In the genomic region with DNA sequence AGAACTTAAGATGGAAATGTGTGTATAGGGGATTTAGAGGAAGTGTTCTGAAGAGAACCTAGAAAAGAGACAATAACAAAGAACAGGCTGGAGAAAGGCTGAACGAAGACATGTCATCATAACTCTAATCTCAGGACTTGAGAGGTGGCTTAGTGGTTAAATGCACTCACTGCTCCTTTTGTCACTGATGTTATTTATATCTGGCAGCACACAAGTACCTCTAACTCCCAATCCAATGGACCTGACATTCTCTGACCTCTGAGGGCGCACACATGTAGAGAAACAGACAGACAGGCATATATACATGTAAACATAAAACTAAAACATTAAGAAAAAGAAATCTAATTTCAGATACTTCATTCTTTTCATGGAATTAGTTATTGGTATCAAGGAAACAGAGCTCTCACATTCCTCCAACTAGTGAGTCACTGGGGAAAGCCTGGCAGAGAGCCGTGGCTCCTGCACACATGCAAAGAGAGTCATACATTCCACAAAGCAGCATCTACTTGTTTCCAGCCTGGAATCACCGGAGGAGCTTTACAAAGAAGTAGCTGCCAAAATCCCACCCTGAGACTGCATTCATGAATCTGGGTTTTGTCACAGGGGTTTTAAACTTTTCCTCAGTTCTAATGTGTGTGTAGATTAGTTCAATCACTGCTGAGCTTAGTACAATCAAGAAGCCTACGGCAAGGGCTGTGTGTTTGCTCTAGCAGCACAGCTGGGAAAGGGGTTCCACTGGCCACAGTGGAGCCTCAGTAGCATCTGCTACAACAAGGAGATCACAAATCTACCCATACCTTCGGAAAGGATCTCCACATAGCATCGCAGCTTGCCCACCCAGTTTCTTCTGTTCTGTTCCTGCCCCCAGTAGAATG, we compare ENCODE assay signal across 10 mouse cellular contexts.
DNase-seq lines count a peak whose midpoint lies in the region; ATAC-seq and TF ChIP-seq lines count a peak whose summit lies in the region.
"Had no signal": no experiment of that assay in that cellular context is flagged by ENCODE, and none has a peak within 500 bp of the region (broad histone marks: within the 10 kb centered on the region; RNA-seq: fewer than 3 reads in every experiment).

No protein-coding gene starts in this region.

- no peak overlapping the region for H3K9ac ChIP-seq in heart, embryonic 16.5 days (ENCODE audit: low read length)
- no peak overlapping the region for H3K9ac ChIP-seq in limb, embryonic 14.5 days (ENCODE audit: low read depth, low read length, severe bottlenecking)
- no peak overlapping the region for H3K9ac ChIP-seq in midbrain, embryonic 13.5 days (replicated peaks)
- H3K9ac ChIP-seq: liver, embryonic 14.5 days had no signal

- no peaks in the 10 kb centered on the region for H3K27me3 ChIP-seq in heart, embryonic 16.5 days (ENCODE audit: control insufficient read depth, insufficient read depth, low read length)
- H3K27me3 ChIP-seq in limb, embryonic 14.5 days (ENCODE audit: control insufficient read depth, insufficient read depth, low read length): no peaks in the 10 kb centered on the region
- no peaks in the 10 kb centered on the region for H3K27me3 ChIP-seq in midbrain, embryonic 13.5 days
- H3K27me3 ChIP-seq: CH12.LX had no signal

- H3K4me3 ChIP-seq in heart, embryonic 16.5 days (ENCODE audit: low read length): no peak overlapping the region
- no peak overlapping the region for H3K4me3 ChIP-seq in limb, embryonic 14.5 days (replicated peaks; ENCODE audit: low read length)
- H3K4me3 ChIP-seq in midbrain, embryonic 13.5 days (replicated peaks): no peak overlapping the region

- H3K36me3 ChIP-seq in heart, embryonic 16.5 days (ENCODE audit: control insufficient read depth, insufficient read depth): no peaks in the 10 kb centered on the region
- H3K36me3 ChIP-seq in limb, embryonic 14.5 days (ENCODE audit: control insufficient read depth, insufficient read depth, low read length): no peaks in the 10 kb centered on the region
- H3K36me3 ChIP-seq in midbrain, embryonic 13.5 days: no peaks in the 10 kb centered on the region

- peak overlapping the region; percentile 88 for H3K27ac ChIP-seq in heart, embryonic 16.5 days (ENCODE audit: low read length)
- H3K27ac ChIP-seq in limb, embryonic 14.5 days (replicated peaks; ENCODE audit: low read depth, low read length): no peak overlapping the region
- no peak overlapping the region for H3K27ac ChIP-seq in midbrain, embryonic 13.5 days
- H3K27ac ChIP-seq: liver, embryonic 14.5 days had no signal

- peak; percentile 95 for ATAC-seq in heart, embryonic 16.5 days (replicated peaks; ENCODE audit: extremely low read depth, insufficient read depth, low FRiP score)
- peak; percentile 70 for ATAC-seq in limb, embryonic 14.5 days (ENCODE audit: low FRiP score, low read depth)
- no peak for ATAC-seq in midbrain, embryonic 13.5 days

- peak; percentile 37 for DNase-seq in gastrocnemius, postnatal 10 days
- no peak for DNase-seq in gastrocnemius, adult 18-20 months (ENCODE audit: low spot score)
- peak; percentile 37 for DNase-seq in adrenal gland, postnatal 10 days
- DNase-seq in limb, embryonic 14.5 days (ENCODE audit: low spot score): peak; percentile 71
- no peak for DNase-seq in lung, postnatal 10 days
- DNase-seq in kidney, adult 11 months: no peak

- WGBS in heart, embryonic 16.5 days: 29% methylated on average over 7 of the region's 7 CpGs
- whole genome bisulfite sequencing in limb, embryonic 14.5 days: 59% methylated on average over 7 of the region's 7 CpGs
- 80% methylated on average over 7 of the region's 7 CpGs for WGBS in midbrain, embryonic 13.5 days

- H3K4me2 ChIP-seq in heart, embryonic 16.5 days (ENCODE audit: low read depth, low read length): 0 out of 2 replicates have a peak overlapping the region, but pooled peaks have one; percentile 9
- no peak overlapping the region for H3K4me2 ChIP-seq in limb, embryonic 14.5 days (replicated peaks; ENCODE audit: low read depth, low read length, severe bottlenecking)
- no peak overlapping the region for H3K4me2 ChIP-seq in midbrain, embryonic 13.5 days (replicated peaks)

- TF ChIP-seq POLR2A in limb, embryonic 14.5 days (IDR thresholded peaks at IDR 0.05; ENCODE audit: borderline replicate concordance, extremely low read depth, insufficient read depth, insufficient read length): no peak

- H3K9me3 ChIP-seq in heart, embryonic 16.5 days (replicated peaks; ENCODE audit: control insufficient read depth, low read length): no peaks in the 10 kb centered on the region
- H3K9me3 ChIP-seq in limb, embryonic 14.5 days (ENCODE audit: control insufficient read depth, low read length): no peaks in the 10 kb centered on the region
- H3K9me3 ChIP-seq in midbrain, embryonic 13.5 days: no peaks in the 10 kb centered on the region

- H3K4me1 ChIP-seq in heart, embryonic 16.5 days (ENCODE audit: control insufficient read depth, insufficient read depth, low read length): peaks cover 26% of the 10 kb centered on the region
- H3K4me1 ChIP-seq in limb, embryonic 14.5 days (ENCODE audit: control insufficient read depth, insufficient read depth, low read length): no peaks in the 10 kb centered on the region
- H3K4me1 ChIP-seq in midbrain, embryonic 13.5 days (replicated peaks): no peaks in the 10 kb centered on the region

Comparison
In these comparisons a context has a peak if more than half of its experiments do, and no peak if none do; other contexts are left out.
1. DNase-seq: peak in gastrocnemius, postnatal 10 days (single experiment), adrenal gland, postnatal 10 days (single experiment) and limb, embryonic 14.5 days (single experiment); none in gastrocnemius, adult 18-20 months (single experiment), lung, postnatal 10 days (single experiment) and kidney, adult 11 months (single experiment).